In genomic region chr14:34660351-34660787, GRCm38 (mm10) we compare ENCODE assay signal across 8 mouse cellular contexts. TPM values are rescaled to one million over a fixed set of nuclear protein-coding genes. Genes with fewer than 3 reads are reported as not detected.
DNase-seq lines count a peak whose midpoint lies in the region; ATAC-seq and TF ChIP-seq lines count a peak whose summit lies in the region.
"Had no signal": no experiment of that assay in that cellular context is flagged by ENCODE, and none has a peak within 500 bp of the region (broad histone marks: within the 10 kb centered on the region; RNA-seq: fewer than 3 reads in every experiment).

No protein-coding gene starts in this region.

- DNase-seq in lung, embryonic 14.5 days: peak; percentile 11
- no peak for DNase-seq in lung, adult 2 months
- DNase-seq in ZHBTc4 (ENCODE audit: low read depth, low spot score): peak; percentile 50
- peak; percentile 51 to 74 for DNase-seq in spleen, postnatal 4 days (ENCODE audit: low spot score in 2 of 2)
- DNase-seq in cerebellum, adult 11-12 months: no peak

- WGBS in lung, embryonic 14.5 days: 33% methylated on average over 7 of the region's 7 CpGs
- WGBS in lung, adult 2 months: 49% methylated on average over 7 of the region's 7 CpGs
- WGBS in heart, embryonic 13.5 days: 25% methylated on average over 7 of the region's 7 CpGs
- WGBS in hindbrain, embryonic 13.5 days: 52% methylated on average over 7 of the region's 7 CpGs

- peak; percentile 22; the same call in 1 of the 2 replicates for ATAC-seq in lung, embryonic 14.5 days (ENCODE audit: insufficient read depth)
- no peak for ATAC-seq in heart, embryonic 13.5 days (ENCODE audit: extremely low read depth, insufficient number of reproducible peaks, low FRiP score, low TSS enrichment)
- ATAC-seq in hindbrain, embryonic 13.5 days (ENCODE audit: low FRiP score): no peak

- no peak overlapping the region for H3K9ac ChIP-seq in lung, embryonic 14.5 days
- H3K9ac ChIP-seq in heart, embryonic 13.5 days: no peak overlapping the region
- no peak overlapping the region for H3K9ac ChIP-seq in hindbrain, embryonic 13.5 days

- H3K9me3 ChIP-seq in lung, embryonic 14.5 days (ENCODE audit: low read depth, low read length): 0 out of 2 replicates have a peak, but pooled peaks cover 2% of the 10 kb centered on the region
- 0 out of 2 replicates have a peak, but pooled peaks cover 3% of the 10 kb centered on the region for H3K9me3 ChIP-seq in heart, embryonic 13.5 days
- H3K9me3 ChIP-seq in hindbrain, embryonic 13.5 days: no peaks in the 10 kb centered on the region

- no peak overlapping the region; the same call in 1 of the 2 replicates for H3K4me2 ChIP-seq in lung, embryonic 14.5 days
- peak overlapping the region; percentile 96 for H3K4me2 ChIP-seq in heart, embryonic 13.5 days
- H3K4me2 ChIP-seq in hindbrain, embryonic 13.5 days: no peak overlapping the region

- no peak overlapping the region; the same call in 1 of the 2 replicates for H3K27ac ChIP-seq in lung, embryonic 14.5 days (ENCODE audit: low read depth)
- H3K27ac ChIP-seq in heart, embryonic 13.5 days (replicated peaks): no peak overlapping the region
- no peak overlapping the region for H3K27ac ChIP-seq in hindbrain, embryonic 13.5 days
- H3K27ac ChIP-seq: macrophage had no signal

- no peak for TF ChIP-seq CTCF in lung, embryonic 14.5 days (IDR thresholded peaks at IDR 0.05; ENCODE audit: low read depth)
- TF ChIP-seq CTCF in lung, adult 2 months (IDR thresholded peaks at IDR 0.05; ENCODE audit: insufficient read depth, low read length): no peak

- no peaks in the 10 kb centered on the region for H3K4me1 ChIP-seq in lung, embryonic 14.5 days (ENCODE audit: insufficient read depth)
- peaks cover 5% of the 10 kb centered on the region; the same call in 1 of the 2 replicates for H3K4me1 ChIP-seq in lung, adult 2 months (ENCODE audit: control insufficient read depth, insufficient read depth, low read length)
- H3K4me1 ChIP-seq in heart, embryonic 13.5 days: peaks cover 23% of the 10 kb centered on the region
- peaks cover 19% of the 10 kb centered on the region for H3K4me1 ChIP-seq in hindbrain, embryonic 13.5 days (replicated peaks)

- no peaks in the 10 kb centered on the region for H3K36me3 ChIP-seq in lung, embryonic 14.5 days (ENCODE audit: insufficient read depth)
- H3K36me3 ChIP-seq in heart, embryonic 13.5 days: no peaks in the 10 kb centered on the region
- H3K36me3 ChIP-seq in hindbrain, embryonic 13.5 days: no peaks in the 10 kb centered on the region

- TF ChIP-seq POLR2A in lung, adult 2 months (IDR thresholded peaks at IDR 0.05; ENCODE audit: borderline replicate concordance, extremely low read depth, low read depth, low read length): no peak

- no peak overlapping the region for H3K4me3 ChIP-seq in lung, embryonic 14.5 days (ENCODE audit: low read depth, low read length)
- H3K4me3 ChIP-seq in lung, adult 2 months (replicated peaks; ENCODE audit: extremely low read depth, low read depth, low read length): no peak overlapping the region
- peak overlapping the region; percentile 69; the same call in 1 of the 2 replicates for H3K4me3 ChIP-seq in heart, embryonic 13.5 days
- no peak overlapping the region for H3K4me3 ChIP-seq in hindbrain, embryonic 13.5 days

- peaks cover 23% of the 10 kb centered on the region; the same call in 1 of the 2 replicates for H3K27me3 ChIP-seq in lung, embryonic 14.5 days (ENCODE audit: insufficient read depth, low read length)
- H3K27me3 ChIP-seq in heart, embryonic 13.5 days (replicated peaks): peaks cover 23% of the 10 kb centered on the region
- H3K27me3 ChIP-seq in hindbrain, embryonic 13.5 days: peaks cover 64% of the 10 kb centered on the region

RNA-seq across cellular contexts. Expression of gene Wapl, which starts 13.4 kb away (rescaled TPM):
- polyA plus RNA-seq in lung, embryonic 14.5 days (2014; fragmentation: Nextera tagmentation; extraction: Ambion mirVana): 28.2 and 29.2 TPM in 2 replicates
- 9.3 and 23.0 TPM in 2 replicates for polyA plus RNA-seq in lung, adult 2 months (2012; rRNA removed)
- 15.5 and 16.4 TPM in 2 replicates for polyA plus RNA-seq in heart, embryonic 13.5 days (2015; fragmentation: Nextera tagmentation; extraction: Ambion mirVana)
- 19.2 and 19.4 TPM in 2 replicates for polyA plus RNA-seq in hindbrain, embryonic 13.5 days (2015; fragmentation: Nextera tagmentation; extraction: Ambion mirVana)

Comparison
In these comparisons a context has a peak if more than half of its experiments do, and no peak if none do; other contexts are left out.
1. DNase-seq: peak in lung, embryonic 14.5 days (single experiment), ZHBTc4 (single experiment) and spleen, postnatal 4 days (2 of 2); none in lung, adult 2 months (single experiment) and cerebellum, adult 11-12 months (single experiment).